Mouse (Mus musculus) kidney, embryonic 16.5 days (tissue): ENCODE measurements around the gene Adprm. TPM values are rescaled to one million over a fixed set of nuclear protein-coding genes. Genes with fewer than 3 reads are reported as not detected.

Experiments used
- ATAC-seq: fragments of 200-750 bp; cut with Nextera tagmentation; 2 replicates; pipeline ENCODE4 v1.8.0; 2017; ENCODE audit warnings: moderate TSS enrichment; ENCODE audit not compliant: low FRiP score, low TSS enrichment
- H3K27ac ChIP-seq: fragments of 300-500 bp; sonication (generic); 2 replicates; pipeline ENCODE4 v1.5.1; 2014; ENCODE audit warnings: low read length
- H3K27me3 ChIP-seq: fragments of 300-500 bp; sonication (generic); 2 replicates; pipeline ENCODE4 v1.6.1; 2014; ENCODE audit warnings: low read length, control low read depth, mixed read lengths; ENCODE audit not compliant: insufficient read depth
- H3K36me3 ChIP-seq: fragments of 300-500 bp; sonication (generic); 2 replicates; pipeline ENCODE4 v1.6.1; 2014; ENCODE audit warnings: low read length, control low read depth, mixed read lengths; ENCODE audit not compliant: insufficient read depth
- H3K4me1 ChIP-seq: fragments of 300-500 bp; sonication (generic); 2 replicates; pipeline ENCODE4 v1.6.1; 2014; ENCODE audit warnings: low read length, control low read depth, mixed read lengths; ENCODE audit not compliant: insufficient read depth
- H3K4me2 ChIP-seq: fragments of 300-500 bp; sonication (generic); replicated peaks from 2 replicates; pipeline ENCODE4 v1.6.1; 2014; ENCODE audit warnings: low read depth, low read length
- H3K4me3 ChIP-seq: fragments of 300-500 bp; sonication (generic); 2 replicates; pipeline ENCODE4 v1.5.1; 2014; ENCODE audit warnings: mild to moderate bottlenecking, low read length
- H3K9ac ChIP-seq: fragments of 300-500 bp; sonication (generic); replicated peaks from 2 replicates; pipeline ENCODE4 v1.6.1; 2014; ENCODE audit warnings: low read length
- H3K9me3 ChIP-seq: fragments of 300-500 bp; sonication (generic); 2 replicates; pipeline ENCODE4 v1.6.1; 2016; ENCODE audit warnings: low read length, control low read depth
- WGBS: fragments of 180-500 bp; shearing (Covaris S2); extraction: QIAGEN DNeasy Blood & Tissue Kit; methylation state at CpG from one replicate; pipeline ENCODE4 v1.1.7; 2014; 5-methylcytosine and 5-hydroxymethylcytosine counted together
- microRNA-seq: library from miRNA; unstranded; fragments of <30 nt; microRNA quantifications from one replicate; pipeline ENCODE4, GENCODE M21; 2016
- polyA plus RNA-seq: library from polyadenylated mRNA; unstranded; fragments of >200 nt; fragmentation: Nextera tagmentation; extraction: Ambion mirVana; gene quantifications from 2 replicates; pipeline ENCODE4 v1.2.1, GENCODE M21; 2015

Gene Adprm
- polyA plus RNA-seq, 1 experiment from 2014 or later: 29.9 TPM

DNA sequence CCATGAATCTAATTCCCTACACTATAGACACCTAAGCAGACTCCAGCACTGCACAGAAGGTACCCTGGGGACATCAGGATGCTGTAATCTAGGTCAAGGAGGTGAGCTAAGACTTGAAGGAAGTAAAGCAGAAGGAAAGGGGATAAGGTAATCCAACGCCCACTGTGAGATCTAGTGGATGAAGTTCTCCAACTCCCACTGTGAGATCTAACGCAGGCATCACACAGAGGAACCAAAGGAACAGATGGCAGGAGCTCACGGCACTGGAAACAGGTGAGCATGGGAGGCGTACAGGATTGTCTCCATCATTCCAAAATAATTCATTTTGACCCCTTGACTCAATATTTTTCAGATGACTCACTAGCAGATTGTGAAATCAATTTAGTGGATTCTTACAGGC lies 55.9 kb downstream of the Adprm start:
- Histone ChIP-seq H3K36me3 (no peaks in the 10 kb centered on the region), H3K27me3 (no peaks in the 10 kb centered on the region), H3K4me3 (no peak overlapping the region), H3K9me3 (no peaks in the 10 kb centered on the region), H3K4me2 (no peak overlapping the region), H3K27ac (no peak overlapping the region), H3K4me1 (peaks cover 7% of the 10 kb centered on the region; the same call in 1 of the 2 replicates), H3K9ac (no peak overlapping the region)
- ATAC-seq: no peak
- WGBS: 79% methylated on average over 4 of the region's 4 CpGs

DNA sequence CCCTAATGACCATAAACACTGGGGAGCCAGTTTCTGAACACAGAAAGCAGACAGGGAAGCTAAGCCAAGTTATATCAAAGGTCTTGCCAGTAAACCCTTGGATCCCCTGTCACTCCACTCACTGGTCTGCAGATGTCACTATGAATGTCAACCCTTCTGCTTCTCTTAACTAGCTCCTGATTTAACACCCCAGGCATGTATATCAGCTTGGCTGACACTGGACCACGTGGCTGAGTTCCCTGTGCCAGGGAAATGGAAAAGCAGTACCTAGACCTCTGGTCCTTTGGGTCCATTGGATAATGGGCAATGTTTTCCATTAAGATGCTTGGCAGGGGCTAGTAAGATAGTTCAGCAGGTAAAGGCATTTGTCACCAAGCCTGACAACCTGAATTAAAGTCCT lies 58.7 kb downstream of the Adprm start:
- no peak for ATAC-seq
- no peak overlapping the region for H3K27ac ChIP-seq
- no peaks in the 10 kb centered on the region for H3K27me3 ChIP-seq
- H3K4me1 ChIP-seq: peaks cover 6% of the 10 kb centered on the region; the same call in 1 of the 2 replicates
- 48% methylated on average over 1 of the region's 1 CpGs for WGBS
- H3K4me3 ChIP-seq: no peak overlapping the region
- no peaks in the 10 kb centered on the region for H3K36me3 ChIP-seq
- H3K9ac ChIP-seq: no peak overlapping the region
- no peaks in the 10 kb centered on the region for H3K9me3 ChIP-seq
- H3K4me2 ChIP-seq: no peak overlapping the region

GRCm38 (mm10) chr11:66992150-66992549 lies 60.2 kb downstream of the Adprm start:
- H3K9ac ChIP-seq: no peak overlapping the region
- no peak for ATAC-seq
- no peak overlapping the region for H3K4me2 ChIP-seq
- H3K4me1 ChIP-seq: no peaks in the 10 kb centered on the region
- H3K4me3 ChIP-seq: no peak overlapping the region
- no peaks in the 10 kb centered on the region for H3K9me3 ChIP-seq
- H3K27ac ChIP-seq: no peak overlapping the region
- no peaks in the 10 kb centered on the region for H3K27me3 ChIP-seq
- H3K36me3 ChIP-seq: no peaks in the 10 kb centered on the region
- 76% methylated on average over 2 of the region's 2 CpGs for WGBS

Small RNA genes lying within 50 kb of the gene (microRNA-seq; reads per million reads assigned to microRNA genes)
- gene Mir6923: not detected

Other genes starting within 250 kb of the Adprm start
- gene Pirt, start 140.6 kb downstream of the Adprm start, polyA plus RNA-seq: 0.54 and 0.80 TPM in 2 replicates
- gene Tmem238l, start 96.0 kb downstream of the Adprm start, polyA plus RNA-seq: 0.35 TPM in 1 of 2 replicates, not detected in the other
- gene Tmem220, start 27.4 kb downstream of the Adprm start, polyA plus RNA-seq: 1.8 and 2.3 TPM in 2 replicates
- gene Sco1, start 76 bp upstream of the Adprm start, polyA plus RNA-seq: 16.3 and 17.7 TPM in 2 replicates
- gene Myh3, start 25.7 kb upstream of the Adprm start, polyA plus RNA-seq: 4.7 and 5.1 TPM in 2 replicates
- gene Myh2, start 118.4 kb upstream of the Adprm start, polyA plus RNA-seq: not detected in 2 replicates
- gene Myh1, start 147.5 kb upstream of the Adprm start, polyA plus RNA-seq: 0.02 and 0.04 TPM in 2 replicates
- not detected in 2 replicates for gene Myh4, start 185.4 kb upstream of the Adprm start, polyA plus RNA-seq
- 3.1 and 4.0 TPM in 2 replicates for gene Myh8, start 224.5 kb upstream of the Adprm start, polyA plus RNA-seq